Mouse (Mus musculus) stomach, adult 2 months (tissue): ENCODE measurements around the gene 1500009C09Rik. TPM values are rescaled to one million over a fixed set of nuclear protein-coding genes. Genes with fewer than 3 reads are reported as not detected.

ENCODE experiments used
- polyA plus RNA-seq: library from polyadenylated mRNA; depleted of rRNA; stranded (reverse); fragments of >200 nt; gene quantifications from 2 replicates; pipeline ENCODE4 v1.2.3, GENCODE M21; 2012; rRNA removed

The 1500009C09Rik gene
- 1.9 and 2.3 TPM in 2 replicates for polyA plus RNA-seq

DNA sequence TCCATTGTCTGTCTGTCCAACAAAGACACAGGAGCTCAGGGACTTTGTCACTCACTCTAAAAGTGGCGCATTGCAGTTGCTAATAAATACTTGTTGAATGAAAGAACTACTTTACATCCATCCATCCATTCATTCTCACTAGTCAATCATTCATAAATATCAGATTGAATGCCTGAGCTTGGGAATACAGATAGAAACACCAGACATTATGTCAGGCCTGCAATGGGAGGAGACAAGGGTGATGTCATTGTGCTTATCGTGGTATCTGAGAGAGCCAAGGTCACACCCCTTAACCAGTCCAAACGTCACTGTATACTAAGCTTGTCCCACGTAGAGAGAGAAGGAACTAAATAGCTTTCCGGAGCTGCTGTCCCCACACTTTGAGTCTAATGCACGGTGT is at the start of gene 1500009C09Rik:
Gene 1500009C09Rik (plus strand): TSS at position 301 of the 400 bp plus-strand sequence.

DNA sequence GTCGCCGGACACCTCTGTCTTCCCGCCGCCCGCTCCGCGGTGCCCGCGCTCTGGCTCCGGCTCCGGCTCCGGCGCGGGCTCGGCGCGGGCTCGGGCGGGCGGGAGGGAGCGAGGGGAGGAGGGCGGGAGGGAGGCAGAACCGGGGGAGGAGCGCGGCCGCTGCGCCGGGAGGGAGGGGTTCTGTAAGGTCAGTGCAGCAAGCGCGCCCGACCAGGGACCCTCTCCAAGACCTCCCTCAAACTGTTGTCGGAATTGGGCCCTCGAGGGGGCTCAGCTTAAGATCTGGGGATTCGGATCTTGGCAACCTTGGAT is 39.5 kb upstream of the 1500009C09Rik start, which contains the start of gene Shisa8:
Gene Shisa8 (minus strand): TSS at position 64 of the 312 bp plus-strand sequence.

DNA sequence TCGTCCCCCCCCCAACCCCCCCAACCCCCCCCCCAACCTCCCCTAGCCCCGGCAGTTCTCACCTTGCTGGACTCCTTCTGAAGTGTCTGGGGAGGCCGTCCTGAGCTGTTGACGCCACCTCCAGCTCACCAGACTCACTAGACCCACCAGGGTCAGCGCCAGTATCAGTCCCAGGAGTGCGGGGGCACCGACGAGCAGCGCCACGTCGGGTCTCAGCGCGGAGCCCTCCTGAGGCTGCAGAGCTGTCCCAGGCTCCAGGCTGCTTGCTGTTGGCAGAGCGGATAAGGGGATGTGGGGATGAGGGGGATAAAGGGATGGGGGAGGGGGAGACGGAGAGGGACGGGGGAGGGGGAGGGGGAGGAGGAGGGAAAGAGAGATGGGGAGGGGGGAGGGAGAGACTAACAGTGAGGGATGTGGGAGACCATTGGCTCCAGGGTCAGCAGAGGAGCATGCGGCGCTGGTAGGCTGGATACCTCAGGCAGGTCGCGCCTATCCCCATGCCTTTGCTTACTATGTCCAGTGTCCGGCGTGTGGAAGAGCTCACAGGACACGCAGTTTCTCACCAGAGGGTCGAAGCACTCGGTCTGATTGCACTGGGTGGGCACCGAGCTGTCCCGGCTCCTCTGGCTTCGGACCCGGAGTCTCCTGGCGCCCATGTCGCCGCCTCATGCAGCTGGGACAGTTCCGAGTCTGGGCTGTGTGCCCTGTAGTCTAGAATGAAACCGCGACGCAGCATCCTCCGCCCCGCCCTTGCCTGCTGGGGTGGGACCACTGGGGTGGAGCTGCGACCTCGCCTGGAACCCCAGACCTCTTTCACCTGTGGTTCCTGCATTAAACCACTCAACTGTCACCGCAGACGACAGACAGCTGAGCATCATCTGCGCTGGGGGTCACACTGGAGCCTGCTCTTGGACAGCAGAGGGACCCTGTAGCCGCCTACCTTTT is 28.3 kb upstream of the 1500009C09Rik start, which contains the start of gene Tnfrsf13c:
Gene Tnfrsf13c (minus strand): TSS at position 713 of the 945 bp plus-strand sequence.

DNA sequence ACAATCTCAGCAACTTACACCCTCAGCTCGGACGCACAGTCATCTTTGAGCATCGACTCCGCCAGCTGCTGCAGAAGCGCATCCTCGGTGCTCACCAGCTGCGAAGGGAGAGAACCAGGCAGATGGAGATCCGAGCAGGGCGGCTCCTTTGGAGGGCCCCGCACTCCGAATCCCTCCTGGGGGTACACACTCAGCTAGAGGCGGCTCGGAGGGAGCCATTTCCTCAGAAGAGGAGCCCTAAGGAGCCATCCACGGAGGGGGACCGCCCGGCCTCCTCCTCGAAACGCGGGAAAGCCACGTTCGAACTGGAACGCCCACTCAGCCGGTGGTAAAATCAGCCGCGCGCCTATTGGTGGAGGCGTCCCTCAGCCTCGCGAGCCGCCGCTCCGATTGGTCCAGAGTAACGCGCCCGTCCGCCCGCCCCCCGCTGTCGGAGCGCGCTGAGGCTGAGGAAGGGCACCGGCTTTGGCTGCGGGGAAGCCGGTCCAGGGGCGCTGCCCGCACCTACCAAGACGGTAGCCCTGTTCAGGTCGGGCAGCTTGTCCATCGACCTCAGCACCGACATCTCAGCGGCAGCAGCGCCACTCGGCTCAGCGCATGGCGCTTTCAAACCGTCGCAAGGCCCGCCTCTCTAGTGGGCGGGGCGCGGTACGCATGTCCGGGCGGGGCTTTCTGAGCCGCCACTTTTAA is 7.9 kb upstream of the 1500009C09Rik start, which contains the start of gene Cenpm:
Gene Cenpm (minus strand): TSS at position 634 of the 690 bp plus-strand sequence.

GRCm38 (mm10) chr15:82274593-82274926 is 22.4 kb downstream of the 1500009C09Rik start, which contains the start of gene Sept3:
Gene Sept3 (plus strand): TSS chr15:82274893.

DNA sequence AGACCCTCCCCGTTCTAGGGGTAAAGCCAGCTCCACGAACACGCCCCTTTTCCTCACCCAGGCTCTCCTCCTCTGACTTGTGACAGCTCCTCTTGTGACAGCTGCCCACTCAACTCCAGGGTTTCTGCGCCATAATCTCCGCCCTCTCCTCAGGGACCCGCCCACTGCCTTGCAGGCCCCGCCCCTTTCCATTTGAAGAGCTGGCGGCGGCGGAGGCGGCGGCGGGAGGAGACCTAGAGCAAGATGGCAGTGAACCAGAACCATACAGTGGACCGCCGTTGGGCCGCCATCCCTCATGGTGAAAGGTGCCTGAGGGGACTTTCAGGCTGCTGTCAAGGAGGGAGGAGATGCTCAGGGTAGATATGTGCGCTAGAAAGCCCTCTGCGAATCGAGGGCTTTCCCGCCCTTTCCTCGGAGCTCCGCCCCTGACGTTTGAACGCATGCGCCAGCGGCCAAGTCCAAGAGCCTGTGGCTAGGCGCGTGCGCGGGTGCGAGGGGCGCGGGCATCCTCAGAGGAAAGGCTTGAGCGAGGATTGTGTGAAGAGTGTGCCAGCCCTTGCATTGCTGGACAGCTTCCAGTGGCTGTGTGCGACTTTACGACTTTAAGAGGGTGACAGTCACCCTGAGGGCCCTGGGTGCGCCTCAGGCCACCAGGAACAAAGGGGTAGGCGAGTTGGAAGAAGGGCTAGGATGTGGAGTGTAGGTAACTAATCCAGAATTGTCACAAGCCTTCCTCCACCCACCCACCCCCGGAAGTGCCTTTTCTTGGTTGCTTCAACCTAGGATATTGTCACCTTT is 46.8 kb downstream of the 1500009C09Rik start, which contains the start of gene Wbp2nl:
Gene Wbp2nl (plus strand): TSS at position 191 of the 798 bp plus-strand sequence.

Other genes with a start within 250 kb of the 1500009C09Rik start
- 16.3 and 33.1 TPM in 2 replicates for gene Desi1, start 218.5 kb upstream of the 1500009C09Rik start, polyA plus RNA-seq
- gene Snu13, start 204.8 kb upstream of the 1500009C09Rik start, polyA plus RNA-seq, result 22.7 and 26.4 TPM in 2 replicates
- gene 4930407I10Rik, start 193.2 kb upstream of the 1500009C09Rik start, polyA plus RNA-seq, result not detected in 2 replicates
- 0.04 TPM in 1 of 2 replicates, not detected in the other for gene Mei1, start 182.4 kb upstream of the 1500009C09Rik start, polyA plus RNA-seq
- gene Ccdc134, start 124.5 kb upstream of the 1500009C09Rik start, polyA plus RNA-seq, result 3.5 and 4.8 TPM in 2 replicates
- 159 and 162 TPM in 2 replicates for gene Srebf2, start 105.2 kb upstream of the 1500009C09Rik start, polyA plus RNA-seq
- 0.22 and 0.34 TPM in 2 replicates for gene Shisa8, start 39.6 kb upstream of the 1500009C09Rik start, polyA plus RNA-seq
- gene Tnfrsf13c, start 28.0 kb upstream of the 1500009C09Rik start, polyA plus RNA-seq, result 0.11 and 0.12 TPM in 2 replicates
- gene Cenpm, start 7.6 kb upstream of the 1500009C09Rik start, polyA plus RNA-seq, result 9.3 and 11.8 TPM in 2 replicates
- 0.52 and 0.78 TPM in 2 replicates for gene Sept3, start 22.5 kb downstream of the 1500009C09Rik start, polyA plus RNA-seq
- not detected in 2 replicates for gene Wbp2nl, start 46.6 kb downstream of the 1500009C09Rik start, polyA plus RNA-seq
- gene Naga, start 86.5 kb downstream of the 1500009C09Rik start, polyA plus RNA-seq, result 163 and 182 TPM in 2 replicates
- 0.39 and 0.60 TPM in 2 replicates for gene Pheta2, start 86.5 kb downstream of the 1500009C09Rik start, polyA plus RNA-seq
- 131 and 168 TPM in 2 replicates for gene Smdt1, start 86.6 kb downstream of the 1500009C09Rik start, polyA plus RNA-seq
- 81.5 and 107 TPM in 2 replicates for gene Ndufa6, start 101.9 kb downstream of the 1500009C09Rik start, polyA plus RNA-seq
- gene Cyp2d22, start 127.9 kb downstream of the 1500009C09Rik start, polyA plus RNA-seq, result 8.1 and 12.2 TPM in 2 replicates
- gene Cyp2d11, start 141.6 kb downstream of the 1500009C09Rik start, polyA plus RNA-seq, result not detected in 2 replicates
- gene Cyp2d10, start 154.8 kb downstream of the 1500009C09Rik start, polyA plus RNA-seq, result 1.2 and 2.6 TPM in 2 replicates
- gene Cyp2d9, start 181.0 kb downstream of the 1500009C09Rik start, polyA plus RNA-seq, result 0.08 and 0.98 TPM in 2 replicates